Mouse (Mus musculus) small intestine, adult 2 months (tissue): ENCODE results near the gene Sufu. TPM values are rescaled to one million over a fixed set of nuclear protein-coding genes. Genes with fewer than 3 reads are reported as not detected.

ENCODE experiments used
- H3K27ac ChIP-seq: fragments of 200-500 bp; 2 replicates; pipeline ENCODE4 v1.5.1; 2012; ENCODE audit warnings: low read depth, low read length, control low read depth, inconsistent platforms; ENCODE audit not compliant: insufficient read depth
- H3K27me3 ChIP-seq: fragments of 200-500 bp; 2 replicates; pipeline ENCODE4 v1.6.1; 2012; ENCODE audit warnings: mild to moderate bottlenecking, moderate library complexity, low read length, inconsistent platforms; ENCODE audit not compliant: control insufficient read depth, insufficient read depth
- H3K36me3 ChIP-seq: fragments of 200-500 bp; 2 replicates; pipeline ENCODE4 v1.6.1; 2012; ENCODE audit warnings: mild to moderate bottlenecking, low read length, control low read depth, inconsistent platforms; ENCODE audit not compliant: control insufficient read depth, insufficient read depth
- H3K4me1 ChIP-seq: fragments of 200-500 bp; 2 replicates; pipeline ENCODE4 v1.6.1; 2012; ENCODE audit warnings: low read length, inconsistent platforms, mixed read lengths; ENCODE audit not compliant: control insufficient read depth, insufficient read depth, insufficient read length
- H3K4me3 ChIP-seq: fragments of 200-500 bp; 2 replicates; pipeline ENCODE4 v1.5.1; 2012; ENCODE audit warnings: low read depth, mild to moderate bottlenecking, control low read depth, inconsistent platforms, low read length, moderate library complexity
- CTCF ChIP-seq: fragments of 200-500 bp; IDR thresholded peaks from 2 replicates; pipeline ENCODE4 v1.5.1; 2012; ENCODE audit warnings: low read depth, mild to moderate bottlenecking, control low read depth, inconsistent platforms, low read length, moderate library complexity, mixed read lengths; ENCODE audit not compliant: insufficient replicate concordance, insufficient read length; ENCODE audit errors: extremely low read depth
- POLR2A ChIP-seq: fragments of 200-500 bp; IDR thresholded peaks from 2 replicates; pipeline ENCODE4 v1.6.1; 2012; ENCODE audit warnings: low read depth, mild to moderate bottlenecking, control low read depth, inconsistent platforms, low read length, moderate library complexity
- WGBS: fragments of 180-500 bp; shearing (Covaris S2); methylation state at CpG from one replicate; pipeline ENCODE4 v1.1.7; 2018; 5-methylcytosine and 5-hydroxymethylcytosine counted together
- polyA plus RNA-seq: library from polyadenylated mRNA; depleted of rRNA; stranded (reverse); fragments of >200 nt; gene quantifications from 2 replicates; pipeline ENCODE4 v1.2.3, GENCODE M21; 2012

The Sufu gene
- polyA plus RNA-seq, 1 experiment: 9.4 TPM

GRCm38 (mm10) chr19:46462574-46462973 lies 65.9 kb downstream of the Sufu start:
- H3K27ac ChIP-seq: no peak overlapping the region
- no peaks in the 10 kb centered on the region; the same call in 1 of the 2 replicates for H3K36me3 ChIP-seq
- H3K4me3 ChIP-seq: no peak overlapping the region
- WGBS: 65% methylated on average over 3 of the region's 3 CpGs
- no peak for TF ChIP-seq CTCF
- TF ChIP-seq POLR2A: no peak
- H3K4me1 ChIP-seq: peaks cover 32% of the 10 kb centered on the region
- H3K27me3 ChIP-seq: no peaks in the 10 kb centered on the region

GRCm38 (mm10) chr19:46463446-46463845 lies 66.8 kb downstream of the Sufu start:
- Histone ChIP-seq H3K27ac (no peak overlapping the region), H3K36me3 (no peaks in the 10 kb centered on the region), H3K27me3 (no peaks in the 10 kb centered on the region), H3K4me3 (no peak overlapping the region), H3K4me1 (peaks cover 26% of the 10 kb centered on the region)
- WGBS: 98% methylated on average over 4 of the region's 4 CpGs
- TF ChIP-seq CTCF (no peak), POLR2A (no peak)

DNA sequence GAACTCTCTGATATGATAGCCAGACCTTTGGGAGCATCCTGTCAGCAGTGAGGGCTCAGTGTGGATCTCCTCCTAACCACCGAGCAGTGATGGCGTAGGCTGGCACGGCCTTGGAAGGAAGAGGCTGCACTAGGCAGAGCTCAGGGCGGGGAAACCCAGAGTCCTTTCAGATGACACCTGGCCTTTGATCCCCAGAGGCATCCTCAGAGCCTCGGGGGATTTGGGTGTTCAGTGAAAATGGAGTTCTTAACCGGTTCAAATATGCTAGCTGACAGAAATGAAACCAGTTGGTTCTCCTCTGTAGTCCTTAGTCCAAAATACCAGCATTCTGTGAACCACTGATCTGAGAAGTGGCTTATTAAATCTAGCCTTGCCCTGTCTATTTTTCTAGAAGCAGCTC lies 69.5 kb downstream of the Sufu start:
- H3K27ac ChIP-seq: peak overlapping the region; percentile 36; the same call in 1 of the 2 replicates
- no peaks in the 10 kb centered on the region for H3K36me3 ChIP-seq
- H3K27me3 ChIP-seq: no peaks in the 10 kb centered on the region
- WGBS: 66% methylated on average over 6 of the region's 6 CpGs
- TF ChIP-seq POLR2A: no peak
- H3K4me1 ChIP-seq: peaks cover 14% of the 10 kb centered on the region
- H3K4me3 ChIP-seq: no peak overlapping the region

DNA sequence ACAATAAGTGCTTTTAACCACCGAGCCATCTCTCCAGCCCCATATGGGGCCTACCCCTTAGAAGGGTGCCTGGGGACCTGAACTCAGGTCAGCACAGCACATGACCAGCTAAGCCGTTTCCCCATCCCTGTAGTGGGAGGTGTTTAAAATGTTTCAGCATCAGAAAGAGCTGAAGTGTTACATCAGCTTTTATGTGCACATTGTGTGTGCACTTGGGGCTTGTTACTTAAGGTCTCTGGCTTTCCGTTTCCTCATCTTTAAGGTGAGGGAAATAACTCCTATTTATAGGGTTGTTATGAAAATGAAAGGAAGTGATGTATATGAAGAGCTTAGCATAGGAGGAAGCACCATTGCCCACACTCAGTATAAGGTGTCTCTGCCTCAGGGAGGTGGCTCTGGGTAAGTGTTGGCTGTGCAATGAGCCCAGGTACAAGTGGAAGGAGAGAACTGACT lies 70.4 kb downstream of the Sufu start:
- H3K27ac ChIP-seq: no peak overlapping the region; the same call in 1 of the 2 replicates
- WGBS: 84% methylated on average over 3 of the region's 3 CpGs

GRCm38 (mm10) chr19:46470364-46471240 lies 73.9 kb downstream of the Sufu start:
- H3K4me3 ChIP-seq: no peak overlapping the region

More for the DNA sequence above, 70.4 kb downstream of the Sufu start:
- H3K27me3 ChIP-seq: no peaks in the 10 kb centered on the region
- peaks cover 18% of the 10 kb centered on the region for H3K4me1 ChIP-seq
- TF ChIP-seq CTCF (no peak), POLR2A (no peak)
- no peaks in the 10 kb centered on the region for H3K36me3 ChIP-seq
- no peak overlapping the region for H3K4me3 ChIP-seq

GRCm38 (mm10) chr19:46471324-46472093 lies 74.8 kb downstream of the Sufu start:
- Histone ChIP-seq H3K4me3 (no peak overlapping the region), H3K27me3 (no peaks in the 10 kb centered on the region), H3K4me1 (peaks cover 9% of the 10 kb centered on the region), H3K27ac (peak overlapping the region; percentile 13; the same call in 1 of the 2 replicates), H3K36me3 (peaks cover 3% of the 10 kb centered on the region; the same call in 1 of the 2 replicates)
- TF ChIP-seq POLR2A (no peak), CTCF (no peak)
- WGBS: 61% methylated on average over 10 of the region's 10 CpGs

More at GRCm38 (mm10) chr19:46470364-46471240, 73.9 kb downstream of the Sufu start:
- Histone ChIP-seq H3K27ac (peak overlapping the region; percentile 47), H3K4me1 (peaks cover 13% of the 10 kb centered on the region), H3K36me3 (peaks cover 3% of the 10 kb centered on the region; the same call in 1 of the 2 replicates), H3K27me3 (no peaks in the 10 kb centered on the region)
- TF ChIP-seq CTCF (no peak), POLR2A (no peak)
- WGBS: 64% methylated on average over 17 of the region's 17 CpGs

GRCm38 (mm10) chr19:46477432-46477845 lies 80.7 kb downstream of the Sufu start:
- H3K4me3 ChIP-seq: no peak overlapping the region
- peaks cover 17% of the 10 kb centered on the region for H3K4me1 ChIP-seq
- no peaks in the 10 kb centered on the region for H3K27me3 ChIP-seq
- TF ChIP-seq POLR2A: no peak
- TF ChIP-seq CTCF: no peak
- 71% methylated on average over 10 of the region's 10 CpGs for WGBS
- peaks cover 5% of the 10 kb centered on the region; the same call in 1 of the 2 replicates for H3K36me3 ChIP-seq
- no peak overlapping the region for H3K27ac ChIP-seq
